Mouse (Mus musculus): ENCODE data around the gene Dok7.

The Dok7 gene

GRCm38 (mm10) chr5:35056604-35057432 is at the start of gene Dok7:
Gene Dok7, plus strand, starts transcription at chr5:35056766.
- DNase-seq (ENCODE audit: low read depth) = no peak

- no peak for DNase-seq (ENCODE audit: low read depth)
These were observed 47.4 kb upstream of the Dok7 start for GRCm38 (mm10) chr5:35009163-35009562.

GRCm38 (mm10) chr5:35010656-35011055 is 45.9 kb upstream of the Dok7 start:
- DNase-seq (ENCODE audit: low read depth) = no peak

- no peak for DNase-seq (ENCODE audit: low read depth)
These were observed 45.2 kb upstream of the Dok7 start for GRCm38 (mm10) chr5:35011156-35011923.

- DNase-seq (ENCODE audit: low read depth) = no peak
These were observed 42.5 kb upstream of the Dok7 start for GRCm38 (mm10) chr5:35014036-35014435.

GRCm38 (mm10) chr5:35019673-35020300 is 36.8 kb upstream of the Dok7 start:
- peak; percentile 75 for DNase-seq (ENCODE audit: low read depth)

- peak; percentile 31 for DNase-seq (ENCODE audit: low read depth)
These were observed 35.9 kb upstream of the Dok7 start for GRCm38 (mm10) chr5:35020410-35021241.

GRCm38 (mm10) chr5:35024975-35025374 is 31.6 kb upstream of the Dok7 start:
- peak; percentile 71 for DNase-seq (ENCODE audit: low read depth)

GRCm38 (mm10) chr5:35029303-35029702 is 27.3 kb upstream of the Dok7 start:
- no peak for DNase-seq (ENCODE audit: low read depth)

GRCm38 (mm10) chr5:35029755-35030154 is 26.8 kb upstream of the Dok7 start:
- DNase-seq (ENCODE audit: low read depth) = no peak

- no peak for DNase-seq (ENCODE audit: low read depth)
These were observed 23.5 kb upstream of the Dok7 start for GRCm38 (mm10) chr5:35033068-35033467.

GRCm38 (mm10) chr5:35033619-35034018 is 22.9 kb upstream of the Dok7 start:
- DNase-seq (ENCODE audit: low read depth) = no peak

- no peak for DNase-seq (ENCODE audit: low read depth)
These were observed 21.4 kb upstream of the Dok7 start for GRCm38 (mm10) chr5:35035141-35035540.

- DNase-seq (ENCODE audit: low read depth) = no peak
These were observed 20.8 kb upstream of the Dok7 start for GRCm38 (mm10) chr5:35035795-35036194.

- peak; percentile 44 for DNase-seq (ENCODE audit: low read depth)
These were observed 19.1 kb upstream of the Dok7 start for GRCm38 (mm10) chr5:35037438-35037837.

- no peak for DNase-seq (ENCODE audit: low read depth)
These were observed 15.2 kb upstream of the Dok7 start, which contains the start of gene Hgfac for GRCm38 (mm10) chr5:35041268-35041829. Gene Hgfac, plus strand, starts transcription at chr5:35041509.

- no peak for DNase-seq (ENCODE audit: low read depth)
These were observed 14.0 kb upstream of the Dok7 start for GRCm38 (mm10) chr5:35042431-35043109.

- DNase-seq (ENCODE audit: low read depth) = peak; percentile 90
These were observed 13.5 kb upstream of the Dok7 start for GRCm38 (mm10) chr5:35043110-35043451.

- DNase-seq (ENCODE audit: low read depth) = peak; percentile 21
These were observed 6.0 kb upstream of the Dok7 start for GRCm38 (mm10) chr5:35050541-35050940.

- no peak for DNase-seq (ENCODE audit: low read depth)
These were observed 1.9 kb upstream of the Dok7 start for GRCm38 (mm10) chr5:35054628-35055027.

GRCm38 (mm10) chr5:35055076-35055475 is 1.5 kb upstream of the Dok7 start:
- no peak for DNase-seq (ENCODE audit: low read depth)
